Mouse (Mus musculus): Measurements from ENCODE around the gene Slc35f3. TPM values are rescaled to one million over a fixed set of nuclear protein-coding genes. Genes with fewer than 3 reads are reported as not detected.

Slc35f3 gene
- total RNA-seq (2014; rRNA removed) (not detected in 2 replicates), polyA plus RNA-seq (2012; rRNA removed) (not detected in 2 replicates)

- Histone ChIP-seq H3K9ac (ENCODE audit: low read depth, low read length) (no peak within 1 kb of the TSS), H3K27ac (replicated peaks; ENCODE audit: insufficient read depth, low read depth, low read length) (no peak within 1 kb of the TSS), H3K27me3 (ENCODE audit: control insufficient read depth, insufficient read depth, low read length) (peaks cover 10% of the 10 kb centered on the region), H3K4me3 (ENCODE audit: insufficient read depth, low read depth, low read length) (no peak within 1 kb of the TSS), H3K36me3 (ENCODE audit: control insufficient read depth, insufficient read depth, low read length) (no peaks in the 10 kb centered on the region), H3K79me2 (ENCODE audit: control insufficient read depth, insufficient read depth, low read length) (no peaks in the 10 kb centered on the region), H3K4me1 (ENCODE audit: control insufficient read depth, insufficient read depth, low read length) (no peaks in the 10 kb centered on the region)
- no peak for DNase-seq (ENCODE audit: extremely low read depth, low read depth, low spot score)
- WGBS: 3% methylated on average over 67 of the region's 72 CpGs
- TF ChIP-seq POLR2A (IDR thresholded peaks at IDR 0.05; ENCODE audit: extremely low read depth, insufficient read depth, low read length) (no peak), CTCF (IDR thresholded peaks at IDR 0.05; ENCODE audit: low read depth, low read length) (no peak)
These were observed at the start of gene Slc35f3 for GRCm38 (mm10) chr8:126298296-126299093. Gene Slc35f3 (plus strand): TSS chr8:126298558.

DNA sequence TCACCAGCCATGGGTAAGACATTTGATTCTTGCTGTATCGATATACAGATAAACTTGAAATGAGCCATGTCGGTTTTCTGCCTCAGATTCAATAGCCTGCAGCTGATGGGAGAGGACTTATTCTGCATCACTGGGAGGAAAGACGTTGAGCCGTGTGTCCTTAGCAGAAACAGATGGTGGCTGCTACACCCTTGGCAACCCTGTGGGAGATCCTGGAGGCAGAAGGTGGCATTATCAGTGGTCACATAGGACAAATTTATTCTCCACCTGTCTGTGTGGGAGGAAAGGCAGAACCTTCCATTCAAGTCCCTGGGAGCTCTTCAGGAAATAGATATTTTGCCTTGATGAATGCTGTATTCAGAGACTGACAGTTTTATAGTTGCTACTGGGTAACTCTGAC lies 47.9 kb upstream of the Slc35f3 start:
- H3K4me3 ChIP-seq (ENCODE audit: insufficient read depth, low read depth, low read length): no peak overlapping the region
- no peaks in the 10 kb centered on the region for H3K79me2 ChIP-seq (ENCODE audit: control insufficient read depth, insufficient read depth, low read length)
- H3K27ac ChIP-seq (replicated peaks; ENCODE audit: insufficient read depth, low read depth, low read length): no peak overlapping the region
- no peaks in the 10 kb centered on the region for H3K4me1 ChIP-seq (ENCODE audit: control insufficient read depth, insufficient read depth, low read length)
- no peaks in the 10 kb centered on the region for H3K36me3 ChIP-seq (ENCODE audit: control insufficient read depth, insufficient read depth, low read length)
- no peak for DNase-seq (ENCODE audit: extremely low read depth, low read depth, low spot score)
- no peak overlapping the region for H3K9ac ChIP-seq (ENCODE audit: low read depth, low read length)
- no peaks in the 10 kb centered on the region; the same call in 1 of the 2 replicates for H3K27me3 ChIP-seq (ENCODE audit: control insufficient read depth, insufficient read depth, low read length)
- 88% methylated on average over 4 of the region's 4 CpGs for WGBS
- no peak for TF ChIP-seq POLR2A (IDR thresholded peaks at IDR 0.05; ENCODE audit: extremely low read depth, insufficient read depth, low read length)

DNA sequence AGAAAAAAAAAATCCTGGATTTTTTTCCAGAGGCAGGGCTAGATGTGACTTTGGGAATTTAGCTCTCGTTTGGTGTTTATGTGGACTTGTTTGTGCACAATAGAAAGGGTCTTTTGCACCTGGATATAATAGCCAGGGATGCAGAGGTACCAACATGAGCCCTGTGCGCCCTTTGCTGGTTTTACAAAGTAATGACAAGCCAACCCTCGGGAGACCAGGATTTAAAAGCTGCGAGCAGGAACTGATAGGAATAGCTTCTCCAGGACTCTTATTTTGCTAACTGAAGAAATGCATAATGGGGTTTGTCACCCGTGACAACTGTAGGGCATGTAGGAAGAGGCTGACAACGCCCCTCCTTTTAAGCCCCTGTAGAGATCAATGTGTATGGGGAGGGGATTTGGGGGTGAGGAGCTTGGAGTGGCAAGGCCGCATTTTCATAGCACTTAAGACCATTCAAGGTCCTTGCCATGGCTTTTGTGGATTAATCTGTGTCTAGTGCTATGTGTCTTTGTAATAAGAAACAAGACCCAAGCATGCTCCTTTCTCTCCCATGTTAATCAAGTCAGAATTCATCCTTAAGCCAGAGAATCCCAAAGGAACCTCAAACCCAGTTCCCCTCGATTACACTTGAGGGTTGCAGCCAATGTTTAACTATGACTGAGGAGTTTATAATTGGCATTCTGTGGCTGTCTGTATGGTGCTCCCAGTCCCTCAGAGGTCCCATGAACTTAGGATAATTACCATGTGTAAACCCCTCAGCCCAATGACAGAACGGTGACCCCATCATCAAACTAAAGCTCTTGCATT lies 41.6 kb upstream of the Slc35f3 start:
- H3K27ac ChIP-seq (replicated peaks; ENCODE audit: insufficient read depth, low read depth, low read length): no peak overlapping the region
- WGBS: 52% methylated on average over 9 of the region's 9 CpGs
- H3K9ac ChIP-seq (ENCODE audit: low read depth, low read length): no peak overlapping the region

DNA sequence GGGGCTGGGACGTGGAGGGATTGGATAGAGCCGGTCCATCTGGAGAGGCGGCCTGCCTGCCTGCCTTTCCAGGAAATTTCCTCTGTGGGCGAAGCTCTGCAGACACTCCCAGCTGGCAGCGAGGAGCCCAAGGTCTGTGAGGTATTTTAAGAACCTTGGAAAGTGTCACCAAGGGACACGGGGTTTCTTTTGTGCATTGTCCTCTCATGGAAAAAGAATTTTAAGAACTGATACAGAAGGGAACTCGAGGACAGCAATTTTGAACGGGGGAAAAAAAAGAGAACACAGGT lies 41.0 kb upstream of the Slc35f3 start:
- H3K36me3 ChIP-seq (ENCODE audit: control insufficient read depth, insufficient read depth, low read length): no peaks in the 10 kb centered on the region
- H3K27ac ChIP-seq (replicated peaks; ENCODE audit: insufficient read depth, low read depth, low read length): no peak overlapping the region
- H3K79me2 ChIP-seq (ENCODE audit: control insufficient read depth, insufficient read depth, low read length): no peaks in the 10 kb centered on the region
- H3K27me3 ChIP-seq (ENCODE audit: control insufficient read depth, insufficient read depth, low read length): no peaks in the 10 kb centered on the region
- TF ChIP-seq CTCF (IDR thresholded peaks at IDR 0.05; ENCODE audit: low read depth, low read length) (no peak), POLR2A (IDR thresholded peaks at IDR 0.05; ENCODE audit: extremely low read depth, insufficient read depth, low read length) (no peak)
- DNase-seq (ENCODE audit: extremely low read depth, low read depth, low spot score): no peak
- H3K4me3 ChIP-seq (ENCODE audit: insufficient read depth, low read depth, low read length): no peak overlapping the region
- no peaks in the 10 kb centered on the region for H3K4me1 ChIP-seq (ENCODE audit: control insufficient read depth, insufficient read depth, low read length)
- H3K9ac ChIP-seq (ENCODE audit: low read depth, low read length): no peak overlapping the region
- 63% methylated on average over 8 of the region's 8 CpGs for WGBS

More for the DNA sequence above, 41.6 kb upstream of the Slc35f3 start:
- Histone ChIP-seq H3K4me1 (ENCODE audit: control insufficient read depth, insufficient read depth, low read length) (no peaks in the 10 kb centered on the region), H3K79me2 (ENCODE audit: control insufficient read depth, insufficient read depth, low read length) (no peaks in the 10 kb centered on the region), H3K36me3 (ENCODE audit: control insufficient read depth, insufficient read depth, low read length) (no peaks in the 10 kb centered on the region), H3K27me3 (ENCODE audit: control insufficient read depth, insufficient read depth, low read length) (no peaks in the 10 kb centered on the region), H3K4me3 (ENCODE audit: insufficient read depth, low read depth, low read length) (no peak overlapping the region)
- TF ChIP-seq CTCF (IDR thresholded peaks at IDR 0.05; ENCODE audit: low read depth, low read length) (no peak), POLR2A (IDR thresholded peaks at IDR 0.05; ENCODE audit: extremely low read depth, insufficient read depth, low read length) (no peak)
- DNase-seq (ENCODE audit: extremely low read depth, low read depth, low spot score): no peak

GRCm38 (mm10) chr8:126258175-126258781 lies 40.1 kb upstream of the Slc35f3 start:
- 6% methylated on average over 15 of the region's 15 CpGs for WGBS
- H3K4me3 ChIP-seq (ENCODE audit: insufficient read depth, low read depth, low read length): no peak overlapping the region
- H3K27me3 ChIP-seq (ENCODE audit: control insufficient read depth, insufficient read depth, low read length): no peaks in the 10 kb centered on the region
- H3K9ac ChIP-seq (ENCODE audit: low read depth, low read length): no peak overlapping the region
- H3K4me1 ChIP-seq (ENCODE audit: control insufficient read depth, insufficient read depth, low read length): no peaks in the 10 kb centered on the region
- TF ChIP-seq POLR2A (IDR thresholded peaks at IDR 0.05; ENCODE audit: extremely low read depth, insufficient read depth, low read length): no peak
- TF ChIP-seq CTCF (IDR thresholded peaks at IDR 0.05; ENCODE audit: low read depth, low read length): peak; percentile 64
- H3K27ac ChIP-seq (replicated peaks; ENCODE audit: insufficient read depth, low read depth, low read length): no peak overlapping the region
- H3K79me2 ChIP-seq (ENCODE audit: control insufficient read depth, insufficient read depth, low read length): no peaks in the 10 kb centered on the region
- no peaks in the 10 kb centered on the region for H3K36me3 ChIP-seq (ENCODE audit: control insufficient read depth, insufficient read depth, low read length)
- no peak for DNase-seq (ENCODE audit: extremely low read depth, low read depth, low spot score)

Measured in liver, adult 2 months (tissue).